22 mouse cellular contexts compared by ENCODE assay signal in genomic region chr8:35047798-35048197, GRCm38 (mm10).
DNase-seq lines count a peak whose midpoint lies in the region; ATAC-seq lines count a peak whose summit lies in the region.
"Had no signal": no experiment of that assay in that cellular context is flagged by ENCODE, and none has a peak within 500 bp of the region (broad histone marks: within the 10 kb centered on the region; RNA-seq: fewer than 3 reads in every experiment).

No protein-coding gene starts in this region.

- no peak overlapping the region for H3K4me2 ChIP-seq in heart, embryonic 12.5 days
- H3K4me2 ChIP-seq in heart, embryonic 11.5 days, result no peak overlapping the region
- H3K4me2 ChIP-seq in neural tube, embryonic 11.5 days (ENCODE audit: low read depth), result no peak overlapping the region
- no peak overlapping the region for H3K4me2 ChIP-seq in neural tube, embryonic 12.5 days (replicated peaks)
- no peak overlapping the region for H3K4me2 ChIP-seq in neural tube, embryonic 15.5 days

- no peaks in the 10 kb centered on the region for H3K4me1 ChIP-seq in heart, embryonic 12.5 days (replicated peaks)
- no peaks in the 10 kb centered on the region for H3K4me1 ChIP-seq in heart, embryonic 11.5 days (ENCODE audit: control insufficient read depth, insufficient read depth, low read length)
- H3K4me1 ChIP-seq in neural tube, embryonic 11.5 days (ENCODE audit: control insufficient read depth, insufficient read depth, low read length), result no peaks in the 10 kb centered on the region
- H3K4me1 ChIP-seq in neural tube, embryonic 12.5 days, result peaks cover 6% of the 10 kb centered on the region; the same call in 1 of the 2 replicates
- H3K4me1 ChIP-seq in neural tube, embryonic 15.5 days, result 0 out of 2 replicates have a peak, but pooled peaks cover 3% of the 10 kb centered on the region

- no peak for ATAC-seq in heart, embryonic 12.5 days (ENCODE audit: insufficient number of reproducible peaks, low FRiP score)
- ATAC-seq in heart, embryonic 11.5 days (replicated peaks; ENCODE audit: insufficient number of reproducible peaks, low FRiP score, low TSS enrichment), result no peak
- peak; percentile 60; the same call in 1 of the 2 replicates for ATAC-seq in neural tube, embryonic 11.5 days (ENCODE audit: insufficient read depth, low FRiP score, low TSS enrichment)
- ATAC-seq in neural tube, embryonic 12.5 days (ENCODE audit: low FRiP score, low read depth), result peak; percentile 77
- no peak for ATAC-seq in neural tube, embryonic 15.5 days (ENCODE audit: low FRiP score)
- ATAC-seq: activated CD4-positive, CD25-positive, alpha-beta regulatory T cell, adult 4 months; CD4-positive, CD25-positive, alpha-beta regulatory T cell, adult 4 months; Patski had no signal

- no peaks in the 10 kb centered on the region for H3K9me3 ChIP-seq in heart, embryonic 12.5 days (replicated peaks)
- no peaks in the 10 kb centered on the region for H3K9me3 ChIP-seq in heart, embryonic 11.5 days (replicated peaks; ENCODE audit: control insufficient read depth, low read length)
- H3K9me3 ChIP-seq in neural tube, embryonic 11.5 days (ENCODE audit: control insufficient read depth, low read length), result no peaks in the 10 kb centered on the region
- H3K9me3 ChIP-seq in neural tube, embryonic 12.5 days, result no peaks in the 10 kb centered on the region
- H3K9me3 ChIP-seq in neural tube, embryonic 15.5 days (replicated peaks), result no peaks in the 10 kb centered on the region
- H3K9me3 ChIP-seq: G1E had no signal

- 0 out of 2 replicates have a peak overlapping the region, but pooled peaks have one; percentile 31 for H3K9ac ChIP-seq in heart, embryonic 12.5 days
- H3K9ac ChIP-seq in heart, embryonic 11.5 days (ENCODE audit: low read depth, low read length), result no peak overlapping the region
- no peak overlapping the region for H3K9ac ChIP-seq in neural tube, embryonic 11.5 days (ENCODE audit: low read length)
- H3K9ac ChIP-seq in neural tube, embryonic 12.5 days, result no peak overlapping the region
- no peak overlapping the region for H3K9ac ChIP-seq in neural tube, embryonic 15.5 days (replicated peaks)

- no peak overlapping the region for H3K27ac ChIP-seq in heart, embryonic 12.5 days (ENCODE audit: poor library complexity, severe bottlenecking)
- no peak overlapping the region for H3K27ac ChIP-seq in heart, embryonic 11.5 days (ENCODE audit: low read depth, low read length)
- H3K27ac ChIP-seq in neural tube, embryonic 11.5 days (ENCODE audit: low read depth, low read length), result no peak overlapping the region
- H3K27ac ChIP-seq in neural tube, embryonic 12.5 days, result no peak overlapping the region
- no peak overlapping the region for H3K27ac ChIP-seq in neural tube, embryonic 15.5 days (replicated peaks)

- H3K4me3 ChIP-seq in heart, embryonic 12.5 days, result no peak overlapping the region
- H3K4me3 ChIP-seq in heart, embryonic 11.5 days (ENCODE audit: low read depth, low read length), result no peak overlapping the region
- no peak overlapping the region for H3K4me3 ChIP-seq in neural tube, embryonic 11.5 days (ENCODE audit: low read depth, low read length)
- no peak overlapping the region for H3K4me3 ChIP-seq in neural tube, embryonic 12.5 days
- no peak overlapping the region for H3K4me3 ChIP-seq in neural tube, embryonic 15.5 days (replicated peaks)

- peak; percentile 64 for DNase-seq in heart, adult 11 months
- no peak for DNase-seq in heart, adult 18-20 months
- DNase-seq in neural tube, embryonic 11.5 days (ENCODE audit: low spot score), result no peak
- DNase-seq in neural tube, embryonic 10.5 days (ENCODE audit: extremely low spot score, low spot score), result no peak
- DNase-seq: adrenal gland, adult 2 months; adrenal gland, adult 8-10 months; adrenal gland, postnatal 10 days; adrenal gland, postnatal 14 days; adrenal gland, postnatal 25 days; adrenal gland, postnatal 36 days; B cell, adult 2 months; cerebellum, adult 11 months; cerebellum, adult 11-12 months had no signal

- WGBS in heart, embryonic 12.5 days, result 73% methylated on average over 3 of the region's 3 CpGs
- WGBS in heart, embryonic 11.5 days (ENCODE audit: insufficient replicate concordance), result 79% methylated on average over 3 of the region's 3 CpGs
- WGBS in neural tube, embryonic 11.5 days, result 24% methylated on average over 3 of the region's 3 CpGs
- 15% methylated on average over 3 of the region's 3 CpGs for WGBS in neural tube, embryonic 12.5 days
- WGBS in neural tube, embryonic 15.5 days, result 8% methylated on average over 3 of the region's 3 CpGs

- H3K36me3 ChIP-seq in heart, embryonic 12.5 days, result no peaks in the 10 kb centered on the region
- H3K36me3 ChIP-seq in heart, embryonic 11.5 days (ENCODE audit: control insufficient read depth, insufficient read depth, low read length), result no peaks in the 10 kb centered on the region
- no peaks in the 10 kb centered on the region for H3K36me3 ChIP-seq in neural tube, embryonic 11.5 days (ENCODE audit: control insufficient read depth, insufficient read depth, low read length)
- H3K36me3 ChIP-seq in neural tube, embryonic 12.5 days, result no peaks in the 10 kb centered on the region
- no peaks in the 10 kb centered on the region for H3K36me3 ChIP-seq in neural tube, embryonic 15.5 days
- H3K36me3 ChIP-seq: G1E had no signal

- H3K27me3 ChIP-seq in heart, embryonic 12.5 days (replicated peaks), result no peaks in the 10 kb centered on the region
- H3K27me3 ChIP-seq in heart, embryonic 11.5 days (ENCODE audit: control insufficient read depth, insufficient read depth, low read length), result no peaks in the 10 kb centered on the region
- H3K27me3 ChIP-seq in neural tube, embryonic 11.5 days (ENCODE audit: control insufficient read depth, insufficient read depth, low read length), result no peaks in the 10 kb centered on the region
- H3K27me3 ChIP-seq in neural tube, embryonic 12.5 days (replicated peaks), result no peaks in the 10 kb centered on the region
- no peaks in the 10 kb centered on the region for H3K27me3 ChIP-seq in neural tube, embryonic 15.5 days (replicated peaks)
- H3K27me3 ChIP-seq: CH12.LX had no signal

Comparison
In these comparisons a context has a peak if more than half of its experiments do, and no peak if none do; other contexts are left out.
1. ATAC-seq: peak in neural tube, embryonic 11.5 days (single experiment) and neural tube, embryonic 12.5 days (single experiment); none in heart, embryonic 12.5 days (single experiment), heart, embryonic 11.5 days (single experiment) and neural tube, embryonic 15.5 days (single experiment).